Mouse (Mus musculus) MEL (cell line): Measurements from ENCODE around the gene Exoc6b.
A peak's percentile ranks its signal among the peaks of the same experiment; 100 is the strongest.

Source experiments
- CTCF ChIP-seq, 3 experiments: IDR thresholded peaks in 2 of 3; conservative IDR thresholded peaks in 1 of 3; 2 replicates each; pipeline ENCODE4 v1.5.1; 2011 to 2012; ENCODE audit warnings: low read length in 3 of 3, low read depth in 2 of 3, mild to moderate bottlenecking in 2 of 3, improper control_type of control experiment in 1 of 3, inconsistent platforms in 1 of 3, mixed read lengths in 1 of 3, moderate library complexity in 1 of 3; ENCODE audit not compliant: control insufficient read depth in 1 of 3, insufficient read depth in 1 of 3, poor library complexity in 1 of 3, severe bottlenecking in 1 of 3
- EP300 ChIP-seq, 2 experiments: IDR thresholded peaks; 2 replicates each; pipeline ENCODE4 v1.6.1; 2011; ENCODE audit warnings: improper control_type of control experiment in 2 of 2, low read length in 2 of 2, low read depth in 1 of 2, mild to moderate bottlenecking in 1 of 2
- NELFE ChIP-seq: IDR thresholded peaks from 2 replicates; pipeline ENCODE4 v1.6.1; 2011; ENCODE audit warnings: low read depth, low read length, improper control_type of control experiment
- POLR2AphosphoS5 ChIP-seq: IDR thresholded peaks from 2 replicates; pipeline ENCODE4 v1.6.1; 2012; ENCODE audit warnings: low read depth, borderline replicate concordance, mild to moderate bottlenecking, inconsistent platforms, low read length, moderate library complexity, mixed read lengths
- TCF12 ChIP-seq: IDR thresholded peaks from 2 replicates; pipeline ENCODE4 v1.6.1; 2014; ENCODE audit warnings: low read depth, mild to moderate bottlenecking, inconsistent platforms, low read length, improper control_type of control experiment, moderate library complexity
- USF2 ChIP-seq, 2 experiments: IDR thresholded peaks; 2 replicates each; pipeline ENCODE4 v1.6.1; 2011 to 2012; ENCODE audit warnings: improper control_type of control experiment in 2 of 2, low read length in 2 of 2, borderline replicate concordance in 1 of 2, inconsistent platforms in 1 of 2, low read depth in 1 of 2, mild to moderate bottlenecking in 1 of 2; ENCODE audit not compliant: insufficient read depth in 1 of 2

DNA sequence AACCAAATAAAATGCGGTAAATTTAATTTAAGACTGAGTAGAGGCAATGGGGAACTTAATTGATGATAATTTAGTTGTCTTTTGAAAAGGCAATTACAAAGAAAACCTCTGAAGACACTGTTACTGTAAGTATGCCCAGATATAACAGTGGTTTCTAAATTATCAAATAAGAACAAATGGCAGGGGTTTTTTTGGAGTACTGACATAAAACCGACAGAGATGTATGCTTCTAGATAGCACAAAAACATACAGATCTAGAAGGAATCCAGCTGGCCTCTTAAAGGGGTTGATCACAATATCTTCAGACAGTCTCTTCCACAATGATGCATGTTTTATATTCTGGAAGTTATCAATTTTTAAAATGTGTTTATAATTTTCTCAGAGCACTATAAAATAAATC lies 123.2 kb downstream of the Exoc6b start:
- TF ChIP-seq CTCF (IDR thresholded peaks at IDR 0.05 in 2 of 3, conservative IDR thresholded peaks at IDR 0.05 in 1 of 3; ENCODE audit: control insufficient read depth in 1 of 3, insufficient read depth in 1 of 3, low read depth in 2 of 3, low read length in 3 of 3, poor library complexity in 1 of 3, severe bottlenecking in 1 of 3) (no peak), TCF12 (peak; percentile 75), USF2 (IDR thresholded peaks at IDR 0.05; ENCODE audit: borderline replicate concordance in 1 of 2, insufficient read depth in 1 of 2, low read depth in 1 of 2, low read length in 2 of 2) (no peak), POLR2AphosphoS5 (no peak), NELFE (no peak), EP300 (IDR thresholded peaks at IDR 0.05; ENCODE audit: low read depth in 1 of 2, low read length in 2 of 2) (peak; percentile 72 to 83)
